Mouse (Mus musculus): ENCODE measurements around the gene 4921507P07Rik.
A peak's percentile ranks its signal among the peaks of the same experiment; 100 is the strongest.
"Not testable (repeated sequence)": the region's sequence is repeated elsewhere in the genome, so short reads cannot be mapped to it uniquely, and the experiment has no call there.

The 4921507P07Rik gene

DNA sequence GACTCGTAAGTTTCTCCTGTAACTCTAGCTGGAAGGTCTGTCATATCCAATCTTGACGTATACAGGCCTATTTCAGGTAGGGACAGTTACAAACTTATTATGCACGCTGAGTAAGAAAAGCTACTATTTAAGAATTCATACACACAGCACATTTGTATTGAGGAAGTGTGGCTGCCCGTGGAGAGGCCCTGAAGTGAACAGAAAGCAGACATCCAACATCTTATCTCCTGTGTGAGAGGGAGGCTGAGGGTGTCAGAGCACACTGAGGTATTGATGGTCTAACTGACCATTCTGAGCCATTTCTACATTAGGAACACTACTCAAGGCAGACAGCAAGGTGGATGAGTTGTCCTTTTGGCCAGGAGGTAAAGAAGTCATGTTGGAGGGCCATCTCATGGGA is 37.6 kb downstream of the 4921507P07Rik start:
- DNase-seq (ENCODE audit: low read depth in 2 of 2, low spot score in 2 of 2) = no peak

DNA sequence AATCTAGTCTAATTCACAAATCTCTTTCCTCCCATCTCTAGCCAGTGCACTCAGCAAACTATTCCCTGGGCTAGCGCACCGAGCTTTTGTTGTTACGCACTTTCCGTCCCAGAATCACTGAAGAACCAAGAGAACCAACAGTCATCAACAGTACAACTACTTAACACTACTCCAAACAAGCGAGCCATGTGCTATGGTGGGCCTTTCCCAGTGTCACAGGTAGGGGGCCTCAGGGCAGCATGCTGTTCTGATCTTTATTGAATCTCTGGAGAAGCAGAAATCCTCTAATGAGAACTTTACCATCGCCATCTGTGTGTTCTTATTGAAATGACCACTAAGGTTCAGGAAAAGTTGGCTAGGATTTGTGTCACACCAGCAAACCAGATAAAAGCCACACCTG is 38.9 kb downstream of the 4921507P07Rik start:
- no peak for DNase-seq (ENCODE audit: low read depth in 2 of 2, low spot score in 2 of 2)

DNA sequence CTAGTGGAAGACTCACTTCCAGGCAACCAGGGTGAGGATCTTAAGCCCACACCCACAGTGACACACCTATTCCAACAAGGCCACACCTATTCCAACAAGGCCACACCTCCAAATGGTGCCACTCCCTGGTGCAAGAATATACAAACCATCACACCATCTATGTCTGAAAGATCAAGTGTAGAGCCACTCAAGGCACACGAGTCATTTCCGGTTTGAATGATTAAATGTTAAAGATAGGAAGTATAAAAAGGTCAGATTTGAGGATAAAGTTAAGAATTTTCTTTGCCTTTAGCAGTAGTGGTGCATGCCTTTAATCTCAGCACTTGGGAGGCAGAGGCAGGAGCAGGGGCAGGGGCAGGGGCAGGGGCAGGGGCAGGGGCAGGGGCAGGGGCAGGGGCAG is 42.2 kb downstream of the 4921507P07Rik start:
- not testable (repeated sequence) for DNase-seq (ENCODE audit: low read depth in 2 of 2, low spot score in 2 of 2)

DNA sequence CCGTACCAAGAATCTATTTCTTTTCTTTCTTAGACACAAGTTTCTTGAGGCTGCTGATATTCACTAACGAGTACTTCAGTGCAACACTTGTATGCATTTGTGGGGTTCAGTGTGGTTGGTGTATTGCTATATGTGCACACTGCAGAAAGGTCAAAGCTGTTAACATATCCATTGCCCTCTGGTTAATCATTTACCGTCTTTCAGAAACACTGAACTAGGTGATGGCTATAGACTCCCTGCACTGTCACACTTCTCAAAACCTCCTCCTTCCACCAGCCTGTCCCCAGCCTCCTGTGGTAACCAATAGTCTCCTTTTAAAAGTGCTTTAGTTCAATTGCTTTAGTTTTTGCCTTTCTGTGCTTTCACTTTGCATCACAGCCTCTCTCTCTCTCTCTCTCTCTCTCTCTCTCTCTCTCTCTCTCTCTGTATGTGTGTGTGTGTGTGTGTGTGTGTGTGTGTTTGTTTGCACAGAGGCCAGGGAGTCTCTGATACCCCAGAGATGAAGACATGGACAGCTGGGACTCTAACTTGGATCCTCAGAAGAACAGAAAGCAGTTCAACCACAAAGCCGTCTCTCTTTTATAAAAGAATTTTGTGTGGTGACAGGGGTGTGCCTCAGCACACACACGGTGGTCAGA is 43.4 kb downstream of the 4921507P07Rik start:
- DNase-seq (ENCODE audit: low read depth in 2 of 2, low spot score in 2 of 2) = no peak

DNA sequence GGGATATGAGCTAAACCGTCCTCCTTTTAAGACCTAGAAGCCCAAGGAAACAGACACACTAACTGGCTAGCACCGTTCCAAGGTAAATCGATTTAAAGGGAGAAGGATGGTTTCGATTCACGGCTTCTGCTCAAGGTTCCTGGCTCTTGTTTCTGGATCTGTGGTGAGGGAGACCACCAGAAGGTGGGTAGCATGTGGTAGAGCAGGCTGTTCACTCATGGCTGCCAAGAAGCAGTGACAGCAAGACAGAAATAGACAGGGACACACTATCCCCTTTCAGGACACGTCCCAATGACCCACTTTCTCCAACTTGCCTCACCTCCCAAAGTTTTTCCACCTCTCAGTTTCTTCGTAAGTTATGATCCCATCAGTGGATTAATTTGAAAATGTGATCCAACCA is 46.6 kb downstream of the 4921507P07Rik start:
- DNase-seq (ENCODE audit: low read depth in 2 of 2, low spot score in 2 of 2) = no peak

DNA sequence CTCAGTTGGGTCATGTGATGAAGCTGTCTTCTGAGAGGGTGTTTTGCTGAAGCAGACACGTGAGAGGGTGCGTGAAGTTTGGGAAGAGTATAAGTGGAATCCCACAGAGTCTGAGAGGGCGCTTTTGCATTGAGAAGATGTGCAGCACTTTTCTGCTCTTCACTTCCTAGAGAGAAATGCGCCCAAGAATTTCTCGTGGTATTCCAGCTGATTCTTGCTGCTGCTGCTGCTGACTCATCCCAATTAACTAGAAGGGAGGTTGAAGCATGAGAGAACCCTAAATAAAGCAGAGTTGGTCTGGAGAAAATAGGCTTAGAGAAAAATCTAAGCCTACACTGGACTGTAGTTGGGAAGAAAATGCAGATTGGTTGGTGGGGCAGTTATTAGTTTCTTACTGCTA is 47.4 kb downstream of the 4921507P07Rik start:
- DNase-seq (ENCODE audit: low read depth in 2 of 2, low spot score in 2 of 2) = no peak

DNA sequence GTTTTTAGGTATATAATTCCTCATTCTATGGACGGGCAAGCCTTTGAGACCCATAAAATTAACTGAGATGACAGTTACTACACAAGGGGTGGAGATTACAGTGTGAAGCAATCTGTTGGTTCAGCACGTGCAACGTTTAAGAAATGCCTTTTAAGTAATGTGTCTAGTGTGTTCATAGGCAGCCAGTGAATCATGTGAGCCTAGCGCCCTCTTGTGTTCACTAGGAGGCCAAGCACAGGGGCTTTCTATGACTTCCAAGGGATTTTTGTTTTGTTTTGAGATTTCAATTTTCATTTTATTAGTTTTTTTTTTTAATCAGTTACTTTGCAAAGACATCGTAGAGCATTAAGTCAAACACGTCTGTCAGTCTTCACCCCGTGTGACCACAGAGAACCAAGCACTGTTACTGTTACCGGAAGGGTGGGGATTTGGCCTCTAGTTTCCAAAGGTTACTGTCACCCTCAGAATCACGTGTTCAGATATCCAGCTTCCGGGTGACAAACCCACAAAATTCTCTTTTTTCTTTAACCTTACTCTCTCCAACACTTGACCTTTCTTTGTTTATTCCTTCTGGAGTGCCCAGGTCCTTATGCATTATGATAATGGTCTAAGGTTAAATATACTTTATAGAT is 50.9 kb downstream of the 4921507P07Rik start:
- DNase-seq (ENCODE audit: low read depth in 2 of 2, low spot score in 2 of 2) = peak; percentile 13 to 39

DNA sequence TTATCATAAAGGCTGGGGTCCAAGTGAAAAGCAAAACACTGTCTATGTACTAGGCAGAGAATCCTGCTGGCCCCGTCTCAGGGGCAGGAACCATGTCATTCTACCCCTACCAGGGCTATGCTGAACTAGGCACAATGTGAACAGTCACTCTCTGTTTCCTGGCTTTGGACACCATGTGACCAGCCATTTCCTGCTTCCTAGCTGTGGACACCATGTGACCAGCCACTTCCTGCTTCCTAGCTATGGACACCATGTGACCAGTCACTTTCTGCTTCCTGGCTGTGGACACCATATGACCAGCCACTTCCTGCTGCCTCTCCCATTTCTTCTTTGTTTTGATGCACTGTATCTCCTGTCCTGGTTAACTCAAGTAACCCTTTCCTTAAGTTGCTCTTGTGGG is 53.9 kb downstream of the 4921507P07Rik start:
- DNase-seq (ENCODE audit: low read depth in 2 of 2, low spot score in 2 of 2) = no peak

DNA sequence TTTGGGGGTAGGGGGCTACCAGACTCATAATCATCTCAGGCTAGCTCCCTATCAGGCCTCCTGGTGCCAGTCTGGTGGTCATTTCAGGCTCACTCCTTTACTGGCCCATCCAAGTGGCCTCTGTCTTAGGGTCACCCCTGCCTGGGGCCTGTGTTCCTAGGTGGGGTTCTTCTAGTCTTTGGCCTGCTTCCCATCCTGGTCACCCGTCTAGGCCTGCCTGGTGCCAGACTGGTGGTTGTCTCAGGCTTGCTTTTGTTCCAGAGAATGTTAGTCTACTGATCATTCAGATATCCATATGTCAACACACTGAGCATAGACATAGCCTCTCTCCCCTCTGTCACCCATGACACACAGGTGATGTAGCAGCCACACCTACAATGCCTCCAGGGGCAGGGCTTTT is 56.8 kb downstream of the 4921507P07Rik start:
- no peak for DNase-seq (ENCODE audit: low read depth in 2 of 2, low spot score in 2 of 2)

DNA sequence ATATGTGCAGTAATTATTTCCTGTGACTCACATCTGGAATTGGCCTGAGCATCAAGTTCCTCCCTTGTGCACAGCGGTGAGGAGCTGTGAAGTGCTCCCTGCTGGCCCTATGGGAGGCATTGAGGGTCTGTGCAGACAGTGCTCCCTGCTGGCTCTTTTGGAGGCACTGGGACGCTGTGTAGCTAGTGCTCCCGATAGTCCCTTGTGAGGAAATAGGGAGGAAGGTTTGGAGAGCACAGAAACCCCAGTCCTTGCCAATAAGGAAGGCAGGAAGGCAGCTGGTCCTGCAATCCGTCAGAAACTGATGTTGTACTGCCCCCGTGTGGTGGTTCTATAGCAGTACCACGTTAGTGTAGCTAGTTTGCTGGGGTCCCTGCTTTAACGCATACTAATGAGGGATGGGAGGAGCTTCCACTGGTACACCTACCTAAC is 60.0 kb downstream of the 4921507P07Rik start:
- DNase-seq (ENCODE audit: low read depth in 2 of 2, low spot score in 2 of 2) = peak; percentile 50 to 70

DNA sequence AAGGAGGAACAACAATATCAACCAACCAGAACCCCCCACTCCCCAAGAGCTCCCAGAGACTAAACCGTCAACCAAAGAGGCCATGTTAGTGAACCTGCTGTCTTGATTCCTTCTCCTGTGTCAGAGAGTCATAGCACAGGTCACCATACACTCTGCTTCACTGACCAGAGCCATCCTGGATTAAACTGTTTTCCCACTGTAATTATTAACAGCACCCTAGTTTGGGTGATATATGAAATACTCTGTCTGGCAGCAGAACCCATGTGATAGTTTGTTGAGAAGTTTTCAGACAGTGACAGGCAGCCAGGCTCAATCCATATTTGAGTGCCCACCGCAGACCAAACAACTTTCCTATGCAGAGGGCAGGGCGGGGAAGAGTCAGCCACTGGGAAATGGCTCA is 61.1 kb downstream of the 4921507P07Rik start:
- DNase-seq (ENCODE audit: low read depth in 2 of 2, low spot score in 2 of 2) = no peak

DNA sequence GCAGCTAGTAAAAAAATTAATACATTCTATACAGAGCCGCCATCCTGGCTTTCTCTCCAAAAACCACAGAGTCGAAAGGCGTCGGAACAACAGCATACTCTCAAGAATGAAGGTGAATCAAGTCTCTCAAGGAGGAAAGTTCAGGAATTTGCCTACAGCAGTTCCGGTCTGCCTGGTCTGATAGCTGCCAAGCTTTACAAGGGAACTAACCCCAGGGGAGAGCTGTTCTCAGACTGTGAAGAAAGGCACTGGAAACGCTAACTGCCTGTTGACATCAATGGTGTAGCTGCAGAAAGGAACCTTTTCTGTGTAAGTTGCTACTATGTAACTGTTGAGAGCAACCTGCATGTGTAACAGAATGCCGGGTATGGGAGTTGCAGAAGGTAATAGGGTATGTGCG is 64.5 kb downstream of the 4921507P07Rik start:
- no peak for DNase-seq (ENCODE audit: low read depth in 2 of 2, low spot score in 2 of 2)

DNA sequence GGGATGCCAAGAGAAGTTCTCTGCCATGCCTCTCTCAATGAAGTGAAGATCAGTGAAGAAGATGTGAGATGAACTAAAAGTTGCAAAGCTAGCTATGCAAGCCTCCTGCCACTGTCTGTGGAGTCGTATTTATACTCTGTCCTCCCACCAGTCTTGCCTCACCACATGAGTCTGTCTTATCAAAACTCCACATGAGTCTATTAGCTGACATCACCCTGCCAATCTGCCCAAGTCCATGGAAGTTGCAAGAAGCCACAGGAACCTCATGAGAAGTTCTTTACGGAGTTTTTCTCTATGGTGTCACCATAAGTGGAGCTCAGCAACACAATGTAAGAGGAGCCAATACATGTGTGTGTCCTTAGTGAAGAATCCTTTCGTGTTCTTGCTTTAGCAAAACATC is 65.4 kb downstream of the 4921507P07Rik start:
- DNase-seq (ENCODE audit: low read depth in 2 of 2, low spot score in 2 of 2) = no peak

DNA sequence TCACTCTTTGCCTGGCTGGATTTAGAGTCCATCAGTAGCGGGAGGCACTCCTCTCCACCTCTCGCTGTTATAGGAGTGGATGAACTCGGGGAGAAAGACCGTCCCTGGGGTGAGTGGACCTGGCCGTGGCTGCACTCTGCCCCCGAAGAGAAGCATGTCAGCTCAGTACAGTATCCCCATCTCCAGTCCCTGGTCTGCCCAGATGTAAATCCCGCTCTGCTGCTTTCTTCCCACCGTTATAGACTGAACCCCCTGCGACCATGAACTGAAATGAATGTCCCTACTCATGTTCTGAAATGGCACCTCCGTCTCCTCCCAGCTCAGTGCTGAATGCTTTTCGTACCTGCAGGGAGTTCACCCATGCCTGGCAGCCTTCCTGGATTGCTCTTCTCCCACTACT is 67.2 kb downstream of the 4921507P07Rik start:
- DNase-seq (ENCODE audit: low read depth in 2 of 2, low spot score in 2 of 2) = no peak

DNA sequence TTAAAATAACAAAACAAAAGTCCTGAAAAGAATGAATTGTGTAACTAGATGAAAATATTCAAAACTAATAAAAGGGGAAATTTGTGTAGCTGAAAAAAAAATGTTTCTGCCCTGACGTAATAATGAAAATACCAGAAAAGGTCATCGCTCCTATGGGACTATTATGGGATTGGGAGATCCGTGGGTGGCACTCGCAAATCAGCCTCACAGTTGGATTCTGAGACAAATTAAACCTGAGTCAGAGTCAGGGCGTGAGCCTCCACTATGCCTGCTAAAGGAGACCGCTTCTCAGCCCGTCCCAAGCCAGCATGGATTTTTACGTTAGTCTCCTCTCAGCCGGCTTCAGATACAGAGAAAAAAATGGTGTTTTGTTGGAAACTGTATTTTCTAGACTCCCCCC is 69.0 kb downstream of the 4921507P07Rik start:
- DNase-seq (ENCODE audit: low read depth in 2 of 2, low spot score in 2 of 2) = no peak

DNA sequence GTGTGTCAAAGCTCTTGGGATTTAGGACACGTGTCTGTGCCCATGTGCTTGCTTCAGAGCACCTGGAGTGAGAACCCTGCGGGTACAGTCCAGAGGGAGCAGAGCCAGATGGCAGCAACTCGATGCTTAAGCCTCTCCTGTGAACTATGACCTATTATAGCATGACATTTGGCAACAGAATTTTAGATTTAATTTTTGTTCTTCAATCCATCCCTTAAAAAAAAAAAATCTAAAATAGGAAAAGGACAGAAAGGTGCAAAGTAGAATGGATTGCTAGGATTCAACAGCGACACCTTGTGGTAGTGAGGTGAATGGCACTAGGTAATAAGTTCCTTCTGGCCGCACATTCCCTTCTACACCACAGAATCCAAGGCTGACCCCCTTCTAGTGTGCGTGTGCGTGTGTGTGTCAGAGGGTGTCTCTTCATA is 69.8 kb downstream of the 4921507P07Rik start:
- DNase-seq (ENCODE audit: low read depth in 2 of 2, low spot score in 2 of 2) = peak; percentile 17 to 36

DNA sequence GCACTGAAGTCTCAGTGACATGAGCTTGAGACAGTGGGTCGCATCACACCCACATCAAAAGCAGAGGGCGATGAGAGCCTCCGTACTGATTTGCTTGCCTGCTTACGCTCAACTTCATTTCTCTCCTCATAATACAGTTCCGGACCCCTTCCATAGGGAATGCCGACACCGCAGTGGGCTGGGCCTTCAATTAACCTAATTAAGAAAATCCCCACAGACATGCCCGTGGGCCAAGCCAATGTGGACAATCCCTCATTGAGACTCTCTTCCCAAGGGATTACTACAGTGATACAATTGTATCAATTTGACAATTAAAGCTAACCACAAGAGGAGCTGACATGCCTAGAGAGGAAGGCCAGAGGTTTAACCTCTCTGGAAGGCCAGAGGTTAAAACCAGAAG is 70.6 kb downstream of the 4921507P07Rik start:
- DNase-seq (ENCODE audit: low read depth in 2 of 2, low spot score in 2 of 2) = no peak

DNA sequence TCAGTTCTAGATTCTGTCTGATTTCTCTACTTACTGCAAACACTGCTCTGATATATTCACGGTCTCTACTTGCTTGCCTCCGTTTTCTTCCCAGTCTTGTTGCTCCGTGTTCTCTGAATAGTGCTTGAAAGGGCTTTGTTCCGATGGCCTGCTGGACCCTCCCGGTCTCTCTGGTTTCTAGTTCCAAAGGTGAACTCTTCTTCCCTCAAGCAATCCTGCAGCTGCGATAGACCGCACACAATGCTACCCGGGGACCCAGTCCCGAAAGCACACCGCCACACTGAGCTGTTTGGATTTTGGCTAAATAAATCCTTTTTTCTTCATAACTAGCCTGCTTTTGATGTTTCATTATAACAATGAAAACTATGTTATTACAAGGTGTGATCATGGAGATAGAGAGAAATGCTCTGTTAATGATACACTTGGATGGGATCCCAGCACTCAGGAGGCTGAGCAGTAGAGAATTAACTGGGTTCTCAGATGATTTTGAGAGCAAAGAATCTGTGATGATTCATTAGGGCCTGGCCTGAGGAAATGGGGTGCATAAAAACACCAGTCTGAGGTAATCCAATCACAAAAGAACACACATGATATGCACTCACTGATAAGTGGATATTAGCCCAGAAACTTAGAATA is 72.1 kb downstream of the 4921507P07Rik start:
- DNase-seq (ENCODE audit: low read depth in 2 of 2, low spot score in 2 of 2) = no peak
